Mouse (Mus musculus): ENCODE measurements around the gene Ccdc18.
A peak's percentile ranks its signal among the peaks of the same experiment; 100 is the strongest.
"Not testable (repeated sequence)": the region's sequence is repeated elsewhere in the genome, so short reads cannot be mapped to it uniquely, and the experiment has no call there.

Ccdc18 gene

DNA sequence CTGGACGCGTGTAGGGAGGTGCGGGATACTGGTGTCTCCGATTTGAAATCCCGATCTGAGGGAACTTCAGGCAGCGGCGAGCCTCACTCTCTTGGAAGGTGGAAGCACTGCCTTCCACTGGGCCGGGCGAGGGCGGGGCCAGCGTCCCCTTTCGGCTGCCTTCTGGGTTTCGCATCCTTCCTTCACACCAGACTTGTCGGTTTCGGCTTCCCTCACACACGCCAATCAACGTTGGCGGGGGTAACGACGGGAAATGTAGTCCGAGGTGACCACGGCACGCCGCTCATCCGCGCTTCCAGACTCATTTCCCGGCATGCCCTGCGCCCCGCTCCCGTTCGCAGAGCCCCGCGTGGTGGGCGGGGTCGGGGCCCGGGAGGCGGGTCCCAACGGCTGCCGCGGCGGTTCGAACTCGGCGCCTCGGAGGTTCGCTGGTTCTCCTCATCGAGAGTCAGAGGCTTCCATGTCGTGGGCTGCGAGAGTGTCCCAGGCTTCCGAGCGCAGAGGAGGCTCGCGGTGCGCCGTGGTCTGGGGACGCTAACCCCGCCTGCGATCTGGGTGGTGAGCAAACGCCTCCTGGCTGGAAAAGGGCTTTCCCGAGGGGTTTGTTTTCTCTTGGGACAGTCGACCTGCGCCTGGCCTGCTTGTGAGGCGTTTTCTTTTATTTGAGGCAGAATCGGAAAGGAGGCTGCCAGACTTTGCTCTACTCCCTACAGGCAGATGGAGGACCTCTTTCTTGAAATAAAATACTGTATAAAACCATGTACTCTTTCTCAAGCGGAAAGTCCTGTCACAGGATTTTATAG is at the start of gene Ccdc18, which contains the start of gene Tmed5:
Ccdc18 (plus strand) TSS at position 435 of the 803 bp plus-strand sequence.
Tmed5 (minus strand) TSS at position 180 of the 803 bp plus-strand sequence.
- peak; percentile 97 for DNase-seq (ENCODE audit: low spot score)

DNA sequence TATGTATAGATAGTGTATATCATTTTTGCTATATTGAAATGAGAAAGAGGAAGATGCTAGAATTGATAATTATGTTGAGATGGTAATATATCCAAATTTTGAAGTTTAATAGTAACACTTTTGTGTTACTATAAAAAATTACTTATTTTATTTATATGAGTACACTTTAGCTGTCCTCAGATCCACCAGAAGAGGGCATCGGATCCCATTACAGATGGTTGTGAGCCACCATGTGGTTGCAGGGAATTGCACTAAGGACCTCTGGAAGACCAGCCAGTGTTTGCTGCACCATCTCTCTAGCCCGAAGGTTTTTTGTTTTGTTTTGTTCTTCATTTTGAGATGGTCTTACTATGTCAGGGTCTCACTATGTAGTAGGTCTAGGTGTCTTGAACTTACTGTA is 47.2 kb upstream of the Ccdc18 start:
- DNase-seq (ENCODE audit: low spot score) = no peak

DNA sequence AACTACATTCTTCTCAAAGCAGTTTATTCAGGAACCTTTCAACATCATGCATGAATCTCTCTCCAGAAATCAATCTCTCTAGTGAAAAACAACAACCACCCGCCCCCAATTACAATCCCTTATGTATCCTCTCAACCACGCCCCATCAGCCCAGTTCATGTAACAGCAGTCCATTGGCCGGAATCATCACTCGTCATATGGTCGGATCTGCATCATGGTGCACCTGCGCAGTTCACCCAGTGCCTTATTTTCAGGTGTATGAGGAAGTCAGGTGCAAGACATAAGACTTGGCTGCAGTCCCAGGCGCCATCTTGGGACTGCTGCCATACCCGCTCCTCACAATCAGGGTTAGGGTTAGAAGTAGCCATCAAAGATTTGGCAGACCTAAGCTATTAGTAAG is 39.9 kb upstream of the Ccdc18 start:
- not testable (repeated sequence) for DNase-seq (ENCODE audit: low spot score)

DNA sequence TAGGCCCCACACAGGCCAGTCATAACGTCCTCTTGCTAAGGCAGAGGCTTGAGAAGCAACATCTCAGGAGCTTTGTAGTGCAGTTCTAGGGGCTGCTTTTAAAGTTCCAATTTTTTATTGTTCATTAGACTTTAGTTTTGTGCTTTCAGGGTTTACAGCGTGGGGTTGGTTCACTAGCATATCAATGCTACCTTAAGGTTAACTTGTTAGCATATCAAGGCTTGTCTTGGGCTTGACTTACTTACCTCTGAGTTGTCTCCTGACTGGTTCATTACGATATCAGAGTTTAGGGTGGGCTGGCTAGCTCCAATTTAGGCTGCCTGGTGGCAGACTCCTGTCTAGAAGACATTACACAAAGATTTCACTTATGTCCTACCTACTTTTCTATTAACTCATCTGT is 35.0 kb upstream of the Ccdc18 start:
- DNase-seq (ENCODE audit: low spot score) = no peak

DNA sequence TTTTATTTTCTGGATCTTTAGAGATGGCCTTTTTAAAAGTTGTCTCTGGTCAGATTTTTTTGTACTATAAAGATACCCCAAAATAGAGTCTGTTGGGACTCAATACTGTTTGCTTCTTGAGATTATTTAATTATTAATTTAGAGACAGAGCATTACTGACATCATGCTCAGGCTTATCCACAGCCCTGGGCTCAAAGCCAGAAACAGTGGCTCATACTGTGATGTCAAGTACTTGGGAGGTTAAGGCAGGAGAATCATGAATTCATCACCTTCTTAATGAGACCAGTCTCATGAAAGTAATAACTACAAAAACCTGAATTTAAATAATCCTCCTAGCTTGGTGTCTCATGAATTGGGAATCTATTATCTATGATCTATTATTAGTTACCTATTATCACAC is 32.5 kb upstream of the Ccdc18 start:
- DNase-seq (ENCODE audit: low spot score) = no peak

DNA sequence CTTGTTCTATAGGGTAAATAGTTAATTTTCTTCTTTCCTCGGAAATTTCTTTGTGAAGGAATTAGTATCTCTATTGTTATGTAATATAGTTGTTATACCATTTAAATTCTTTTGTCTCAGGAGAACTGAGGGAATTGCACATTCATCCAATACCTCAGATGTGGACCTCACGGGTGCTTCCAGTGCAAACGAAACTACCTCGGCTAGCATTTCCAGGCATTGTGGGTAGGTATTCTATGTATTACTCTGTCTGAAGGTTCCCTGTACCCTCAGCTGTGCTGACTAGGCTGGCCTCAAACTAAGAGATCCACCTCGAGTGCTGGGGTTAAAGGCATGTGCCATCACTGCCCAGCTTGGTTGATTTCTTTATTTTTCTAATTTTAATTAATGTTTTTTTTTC is 28.4 kb upstream of the Ccdc18 start:
- DNase-seq (ENCODE audit: low spot score) = no peak

DNA sequence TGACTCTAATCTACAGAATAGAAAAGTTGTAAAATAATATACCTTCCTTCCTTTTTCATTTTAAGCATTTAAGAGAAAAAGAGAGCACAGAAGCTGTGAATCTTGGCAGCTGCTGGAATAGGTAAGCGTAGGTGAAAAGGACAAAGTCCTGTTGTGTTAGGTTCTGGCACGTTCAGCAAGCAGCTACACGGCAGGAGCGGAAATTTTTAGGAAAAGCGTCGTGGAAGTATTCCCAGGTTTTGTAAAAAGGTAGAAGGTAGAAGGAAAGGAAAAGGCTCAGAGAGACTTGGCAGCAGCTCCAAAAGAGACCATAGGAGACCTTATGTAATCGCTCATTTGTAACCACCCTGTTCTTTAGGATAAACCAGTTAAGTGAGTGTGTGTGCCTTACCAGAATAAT is 23.3 kb upstream of the Ccdc18 start:
- DNase-seq (ENCODE audit: low spot score) = no peak

DNA sequence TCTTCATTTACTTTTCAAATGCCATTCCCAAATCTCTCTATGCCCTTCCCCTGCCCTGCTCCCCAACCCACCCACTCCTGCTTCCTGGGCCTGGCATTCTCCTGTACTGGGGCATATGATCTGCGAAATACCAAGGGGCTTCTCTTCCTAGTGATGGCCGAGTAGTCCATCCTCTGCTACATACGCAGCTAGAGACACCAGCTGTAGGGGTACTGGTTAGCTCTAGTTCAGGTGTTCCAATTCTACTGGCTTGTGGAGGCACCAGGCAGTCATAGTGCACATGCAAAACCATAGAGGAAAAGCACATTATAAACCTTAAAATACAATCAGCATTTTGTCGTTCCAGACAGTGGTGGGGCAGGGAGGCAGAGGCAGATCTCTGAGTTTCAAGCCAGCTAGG is 15.0 kb upstream of the Ccdc18 start:
- no peak for DNase-seq (ENCODE audit: low spot score)

DNA sequence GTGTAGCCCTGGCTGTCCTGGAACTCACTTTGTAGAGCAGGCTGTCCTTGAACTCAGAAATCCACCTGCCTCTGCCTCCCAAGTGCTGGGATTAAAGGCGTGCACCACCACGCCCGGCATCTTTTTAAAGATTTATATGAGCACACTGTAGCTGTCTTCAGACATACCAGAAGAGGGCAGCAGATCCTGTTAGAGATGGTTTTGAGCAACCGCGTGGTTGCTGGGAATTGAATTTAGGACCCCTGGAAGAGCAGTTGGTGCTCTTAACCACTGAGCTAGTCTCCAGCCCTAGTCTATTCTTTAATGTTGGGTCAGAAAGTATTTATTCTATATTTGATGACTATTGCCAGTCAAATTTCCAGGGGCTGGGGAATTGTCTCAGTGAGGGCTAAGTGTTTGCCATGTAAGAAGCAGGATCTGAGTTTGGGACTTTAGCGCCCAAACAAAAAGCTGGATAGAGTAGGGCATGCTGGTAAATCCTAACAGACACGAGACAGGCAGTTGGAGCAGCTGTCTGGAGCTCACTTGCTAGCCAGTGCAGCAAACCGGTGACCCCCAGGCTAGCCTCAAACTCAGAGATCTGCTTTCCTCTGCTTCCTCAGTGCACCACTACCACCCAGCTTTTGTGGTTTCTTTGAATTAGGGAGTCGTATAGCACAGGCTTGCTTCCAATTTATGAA is 12.3 kb upstream of the Ccdc18 start:
- no peak for DNase-seq (ENCODE audit: low spot score)

DNA sequence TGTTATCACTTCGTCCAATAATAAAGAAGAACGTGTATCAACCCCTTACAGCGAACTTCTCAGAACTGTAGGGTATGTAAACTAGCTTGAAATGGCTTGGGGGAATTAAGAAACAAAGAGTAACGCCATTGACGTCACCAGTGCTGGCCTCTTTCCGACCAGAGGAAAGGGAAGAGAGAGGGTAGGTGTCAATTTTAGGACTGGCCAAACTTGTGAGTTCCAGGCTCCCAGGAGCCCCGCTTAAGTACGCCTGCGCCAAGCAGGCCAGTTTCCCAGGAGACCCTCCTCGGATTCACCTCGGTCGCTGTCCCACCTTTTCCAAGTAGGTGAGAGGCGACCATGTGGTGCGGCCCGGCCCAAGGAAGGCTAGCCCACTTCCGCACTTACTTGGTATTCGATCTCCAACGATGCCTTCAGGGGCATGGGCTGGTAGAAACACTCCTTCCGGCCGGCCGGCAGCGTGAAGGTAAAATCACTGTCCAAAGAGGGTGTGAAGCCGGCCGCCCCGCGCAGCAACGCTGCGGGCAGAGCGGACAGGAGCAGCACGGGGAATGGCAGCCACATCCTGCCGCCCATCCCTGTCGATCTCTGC is 730 bp upstream of the Ccdc18 start:
- no peak for DNase-seq (ENCODE audit: low spot score)

DNA sequence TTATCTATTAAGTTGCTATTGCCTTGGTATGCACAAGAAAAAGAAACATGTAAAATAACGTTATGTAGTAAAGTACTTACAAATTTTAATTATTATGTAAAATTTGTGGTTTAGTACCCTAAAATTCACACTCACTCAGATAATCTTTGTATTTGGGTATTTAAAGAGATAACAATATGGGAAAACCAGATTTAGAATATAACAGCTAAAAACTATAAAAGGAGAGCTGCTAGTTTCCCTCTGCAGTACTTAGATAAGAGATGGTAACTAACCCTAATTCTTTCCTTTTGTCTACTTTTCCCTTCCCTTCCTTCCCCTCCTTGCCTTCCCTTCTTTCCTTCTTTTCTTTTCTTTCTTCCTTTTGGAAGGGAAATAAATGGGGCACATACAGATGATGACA is 19.9 kb downstream of the Ccdc18 start:
- no peak for DNase-seq (ENCODE audit: low spot score)

DNA sequence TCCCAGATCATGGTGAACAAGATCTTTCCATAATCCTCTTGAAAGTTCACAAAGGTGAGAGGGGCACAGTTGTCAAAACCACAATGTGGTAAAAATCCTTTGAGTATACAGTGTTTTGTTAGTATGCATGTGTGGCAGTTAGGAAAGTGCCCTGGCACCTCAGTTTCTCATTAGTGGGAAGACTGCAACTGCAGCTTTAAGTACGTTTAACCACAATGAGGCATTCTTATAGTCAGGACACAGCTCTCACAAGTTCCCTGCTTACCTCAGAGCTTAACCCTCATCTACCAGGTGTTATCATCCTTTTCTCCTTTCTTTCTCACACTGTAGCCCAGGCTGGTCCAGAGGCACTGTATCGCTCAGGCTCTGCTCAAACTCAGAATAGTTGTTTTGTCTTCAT is 28.1 kb downstream of the Ccdc18 start:
- DNase-seq (ENCODE audit: low spot score) = no peak

DNA sequence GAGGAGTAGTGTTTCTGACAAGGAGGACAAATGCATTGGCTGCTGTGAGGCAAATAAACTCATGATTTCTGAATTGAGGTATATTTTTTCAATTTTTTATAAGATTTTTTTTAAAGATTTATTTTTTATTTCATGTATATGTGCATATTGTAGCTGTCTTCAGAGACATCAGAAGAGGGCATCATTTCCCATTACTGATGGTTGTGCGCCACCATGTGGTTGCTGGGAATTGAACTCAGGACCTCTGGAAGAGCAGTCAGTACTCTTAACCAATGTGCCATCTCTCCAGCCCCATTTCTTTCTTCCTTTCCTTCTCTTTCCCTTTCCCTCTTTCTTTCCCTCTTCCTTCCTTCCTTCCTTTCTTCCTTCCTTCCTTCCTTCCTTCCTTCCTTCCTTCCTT is 31.0 kb downstream of the Ccdc18 start:
- DNase-seq (ENCODE audit: low spot score) = no peak

DNA sequence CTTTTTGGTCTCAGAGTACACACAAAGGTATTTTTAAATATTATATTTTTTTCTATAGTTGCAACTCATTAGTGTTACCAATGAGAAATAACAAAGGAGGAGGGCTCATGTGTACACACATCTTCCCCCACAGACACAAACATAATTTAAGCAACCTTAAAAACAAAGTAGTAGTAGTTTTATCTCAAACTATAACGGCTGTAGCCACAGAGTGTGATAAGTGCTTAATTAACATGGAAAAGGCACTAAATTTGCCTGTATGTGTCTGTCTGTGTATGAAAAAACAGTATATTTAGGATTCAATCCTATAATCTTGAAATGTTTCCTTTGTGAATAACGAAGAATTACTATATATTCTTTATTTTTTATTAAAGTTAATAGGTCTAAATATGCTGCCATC is 51.4 kb downstream of the Ccdc18 start:
- no peak for DNase-seq (ENCODE audit: low spot score)

DNA sequence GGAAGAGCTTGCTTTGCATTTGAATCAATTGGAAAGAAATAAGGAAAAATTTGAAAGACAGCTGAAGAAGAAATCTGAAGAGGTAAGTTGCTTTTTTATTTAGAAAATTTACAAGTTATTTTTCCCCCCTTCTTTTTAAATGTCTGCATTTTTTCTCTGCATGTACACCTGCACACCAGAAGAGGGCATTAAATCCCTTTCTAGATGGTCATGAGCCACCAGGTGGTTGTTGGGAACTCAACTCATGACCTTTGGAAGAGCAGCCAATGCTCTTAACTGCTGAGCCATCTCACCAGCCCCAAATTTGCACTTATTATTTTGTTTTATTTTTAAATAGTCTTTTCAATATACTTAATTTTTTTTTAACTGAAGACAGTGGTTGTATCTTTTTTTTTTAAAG is 56.3 kb downstream of the Ccdc18 start:
- no peak for DNase-seq (ENCODE audit: low spot score)

DNA sequence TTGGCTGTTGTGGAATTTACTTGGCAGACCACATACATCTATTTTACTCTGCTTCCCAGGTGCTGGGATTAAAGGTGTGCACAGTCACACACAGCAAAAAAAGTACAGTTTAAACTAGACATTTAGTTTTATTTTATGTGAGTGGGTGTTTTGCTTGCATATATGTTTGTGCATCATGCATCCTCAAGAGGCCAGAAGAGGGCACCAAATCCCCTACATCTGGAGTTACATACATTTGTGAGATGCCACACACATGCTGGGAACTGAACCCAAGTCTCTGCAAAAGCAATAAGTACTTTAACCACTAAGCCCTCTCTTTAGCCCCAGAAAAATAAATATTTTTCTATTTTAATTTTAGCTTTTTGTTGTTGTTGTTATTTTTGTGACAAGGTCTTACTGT is 73.3 kb downstream of the Ccdc18 start:
- DNase-seq (ENCODE audit: low spot score) = no peak

DNA sequence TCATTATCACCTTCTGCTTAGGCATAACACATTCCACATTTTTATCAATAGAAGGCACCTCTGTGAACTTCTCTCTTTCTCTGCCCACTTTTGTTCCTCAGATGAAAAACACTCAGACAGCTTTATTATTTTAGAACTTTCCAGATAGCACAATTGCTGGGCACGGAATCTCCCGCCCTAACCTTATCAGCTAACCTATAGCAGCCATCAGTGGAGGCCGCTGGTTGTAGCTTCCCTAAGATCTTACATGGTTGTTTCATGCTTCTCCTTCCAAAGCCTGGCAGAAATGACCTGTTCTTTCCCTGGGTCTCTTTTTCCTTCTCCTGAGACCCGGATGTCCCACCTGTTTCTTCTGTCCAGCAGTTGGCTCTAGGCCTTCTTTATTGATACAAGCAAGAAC is 78.8 kb downstream of the Ccdc18 start:
- DNase-seq (ENCODE audit: low spot score) = no peak

DNA sequence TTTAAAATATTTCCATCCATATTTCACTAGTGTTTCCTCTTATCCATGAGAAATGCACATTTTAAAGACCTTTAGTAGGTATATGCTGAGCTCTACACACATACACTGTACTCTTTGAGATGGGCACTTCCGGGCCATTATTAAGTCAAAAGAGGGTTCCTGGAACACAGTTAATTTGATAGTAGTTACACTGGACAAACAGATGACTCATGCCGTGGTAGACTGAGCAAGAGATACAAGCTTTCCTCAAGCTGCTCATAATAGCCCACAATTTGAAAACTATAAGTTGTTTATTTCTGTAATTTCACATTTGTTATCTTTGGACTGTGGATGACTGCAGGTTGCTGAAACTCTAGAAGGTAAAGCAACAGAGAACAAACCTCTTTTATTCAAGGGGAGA is 82.3 kb downstream of the Ccdc18 start:
- no peak for DNase-seq (ENCODE audit: low spot score)

DNA sequence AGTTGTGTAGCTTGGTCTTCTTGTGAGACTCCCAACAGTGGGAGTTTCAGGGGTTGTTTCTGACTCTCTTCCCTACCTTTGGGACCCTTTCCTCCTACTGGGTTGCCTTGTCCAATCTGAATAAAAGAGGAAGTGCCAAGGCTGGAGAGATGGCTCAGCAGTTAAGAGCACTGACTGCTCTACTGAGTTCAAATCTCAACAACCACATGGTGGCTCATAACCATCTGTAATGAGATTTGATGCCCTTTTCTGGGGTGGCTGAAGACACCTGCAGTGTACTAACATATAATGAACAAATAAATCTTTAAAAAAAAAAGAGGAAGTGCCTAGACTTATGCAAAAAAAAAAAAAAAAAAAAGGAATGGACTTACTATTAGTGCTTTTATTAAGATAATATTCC is 91.4 kb downstream of the Ccdc18 start:
- DNase-seq (ENCODE audit: low spot score) = no peak

DNA sequence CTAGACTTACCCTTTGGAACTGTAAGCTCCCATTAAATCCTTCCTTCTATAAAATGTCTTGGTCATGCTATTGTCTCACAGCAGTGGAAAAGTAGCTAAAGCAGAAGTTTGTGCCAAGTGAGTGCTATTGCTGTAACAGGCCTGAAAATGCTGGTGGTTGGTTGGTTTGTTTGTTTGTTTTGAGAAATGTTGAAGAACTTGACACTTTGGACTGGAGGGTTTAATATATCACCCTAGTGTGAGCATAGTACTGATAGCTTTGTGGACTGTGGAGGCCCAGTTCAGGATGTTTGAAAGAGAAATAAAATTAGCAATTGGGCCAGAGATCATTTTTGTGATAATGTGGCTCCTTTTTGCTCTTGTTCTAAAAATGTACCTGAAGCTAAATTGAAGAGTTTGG is 93.5 kb downstream of the Ccdc18 start:
- no peak for DNase-seq (ENCODE audit: low spot score)

DNA sequence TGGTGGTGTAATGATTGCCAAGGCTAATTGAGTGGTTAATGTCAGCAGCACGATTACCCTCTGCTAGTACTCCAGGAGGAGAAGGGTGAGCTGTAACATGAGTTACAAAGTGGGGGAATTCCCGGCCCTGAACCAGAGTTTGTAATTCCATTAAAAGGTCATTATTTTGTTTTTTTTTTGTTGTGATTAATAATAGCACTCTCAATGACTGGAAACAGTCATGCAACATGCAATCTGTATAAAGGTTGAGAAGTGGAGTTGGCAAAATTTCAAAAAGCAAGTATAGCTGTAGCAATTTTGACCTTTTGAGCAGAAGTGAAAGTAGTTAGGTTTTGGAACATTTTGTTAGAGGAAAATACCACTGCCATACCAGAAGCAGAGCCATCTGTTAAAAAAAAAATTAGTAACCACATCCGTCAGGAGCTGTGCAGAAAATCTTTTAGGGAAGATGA is 113.7 kb downstream of the Ccdc18 start:
- DNase-seq (ENCODE audit: low spot score) = no peak

DNA sequence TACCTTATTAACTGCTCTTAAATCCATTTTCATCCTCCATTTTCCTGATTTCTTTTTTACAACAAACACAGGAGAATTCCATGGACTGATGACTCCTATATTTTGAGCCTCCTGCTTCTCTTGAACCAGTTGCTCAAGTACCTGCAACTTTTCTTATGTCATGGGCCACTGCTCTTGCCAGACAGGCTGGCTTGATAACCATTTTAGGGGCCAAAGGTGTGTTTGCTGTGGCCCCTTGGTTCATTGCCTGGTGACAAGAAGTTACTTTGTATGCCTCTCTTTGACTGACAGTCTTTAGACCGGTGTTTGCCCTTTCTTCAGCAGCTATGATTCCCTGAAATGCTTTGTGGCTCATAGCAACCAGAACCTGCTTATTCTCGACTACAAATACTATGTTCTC is 117.4 kb downstream of the Ccdc18 start:
- DNase-seq (ENCODE audit: low spot score) = no peak

DNA sequence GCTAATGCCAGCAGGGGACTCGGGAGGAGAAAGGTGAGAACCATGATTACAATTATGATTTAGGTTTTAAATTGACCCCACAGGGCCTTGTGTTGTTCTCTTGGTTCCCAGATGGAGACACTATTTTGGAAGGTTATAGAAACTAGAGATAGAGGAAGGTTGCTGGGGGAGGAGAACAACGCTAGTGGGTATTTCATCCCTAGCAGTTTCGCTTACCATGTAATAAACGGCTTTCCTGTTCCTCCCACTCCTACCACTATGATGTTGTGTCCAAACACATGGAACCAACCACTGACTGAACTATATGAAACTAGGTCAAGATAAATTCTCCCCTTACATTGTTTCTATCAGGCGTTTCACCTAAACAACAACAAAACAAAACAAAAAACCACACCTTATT is 122.6 kb downstream of the Ccdc18 start:
- DNase-seq (ENCODE audit: low spot score) = no peak

Data from testis, postnatal 14 days (tissue).